Mouse (Mus musculus) limb, embryonic 14.5 days (tissue): ENCODE measurements around the gene Eef1akmt1. TPM values are rescaled to one million over a fixed set of nuclear protein-coding genes. Genes with fewer than 3 reads are reported as not detected.
A peak's percentile ranks its signal among the peaks of the same experiment; 100 is the strongest.

Source experiments
- ATAC-seq: fragments of 200-750 bp; cut with Nextera tagmentation; 2 replicates; pipeline ENCODE4 v1.8.0; 2017; ENCODE audit warnings: low read depth, moderate number of reproducible peaks, moderate TSS enrichment; ENCODE audit not compliant: low FRiP score
- DNase-seq: peaks from one replicate; pipeline ENCODE4 v3.0.0-alpha.2; 2015; ENCODE audit warnings: low spot score
- H3K27ac ChIP-seq: fragments of 300-500 bp; sonication (generic); replicated peaks from 2 replicates; pipeline ENCODE4 v1.5.1; 2014; ENCODE audit warnings: low read depth, mild to moderate bottlenecking, low read length, moderate library complexity, mixed read lengths
- H3K27me3 ChIP-seq: fragments of 300-500 bp; sonication (generic); 2 replicates; pipeline ENCODE4 v1.6.1; 2014; ENCODE audit warnings: low read length, mixed read lengths; ENCODE audit not compliant: control insufficient read depth, insufficient read depth
- H3K36me3 ChIP-seq: fragments of 300-500 bp; sonication (generic); 2 replicates; pipeline ENCODE4 v1.6.1; 2014; ENCODE audit warnings: mild to moderate bottlenecking, low read length, moderate library complexity, mixed read lengths; ENCODE audit not compliant: control insufficient read depth, insufficient read depth
- H3K4me1 ChIP-seq: fragments of 300-500 bp; sonication (generic); 2 replicates; pipeline ENCODE4 v1.6.1; 2014; ENCODE audit warnings: antibody characterized with exemption, low read length, mixed read lengths; ENCODE audit not compliant: control insufficient read depth, insufficient read depth
- H3K4me2 ChIP-seq: fragments of 300-500 bp; sonication (generic); replicated peaks from 2 replicates; pipeline ENCODE4 v1.6.1; 2014; ENCODE audit warnings: low read depth, mild to moderate bottlenecking, low read length, moderate library complexity; ENCODE audit not compliant: severe bottlenecking
- H3K4me3 ChIP-seq: fragments of 300-500 bp; sonication (generic); replicated peaks from 2 replicates; pipeline ENCODE4 v1.5.1; 2014; ENCODE audit warnings: low read length
- H3K9ac ChIP-seq: fragments of 300-500 bp; sonication (generic); 2 replicates; pipeline ENCODE4 v1.6.1; 2014; ENCODE audit warnings: mild to moderate bottlenecking, low read depth, low read length, moderate library complexity; ENCODE audit not compliant: severe bottlenecking
- H3K9me3 ChIP-seq: fragments of 300-500 bp; sonication (generic); 2 replicates; pipeline ENCODE4 v1.6.1; 2016; ENCODE audit warnings: low read length; ENCODE audit not compliant: control insufficient read depth
- POLR2A ChIP-seq: fragments of 200-500 bp; IDR thresholded peaks from 2 replicates; pipeline ENCODE4 v1.8.0; 2012; ENCODE audit warnings: inconsistent platforms, mild to moderate bottlenecking, moderate library complexity, borderline replicate concordance; ENCODE audit not compliant: insufficient read depth, insufficient read length; ENCODE audit errors: extremely low read depth
- WGBS: fragments of 180-500 bp; shearing (Covaris S2); extraction: QIAGEN DNeasy Blood & Tissue Kit; methylation state at CpG from one replicate; pipeline ENCODE4 v1.1.7; 2014; 5-methylcytosine and 5-hydroxymethylcytosine counted together
- polyA plus RNA-seq, 2 experiments: library from polyadenylated mRNA; depleted of rRNA in 1 of 2; stranded (reverse) in 1 of 2; unstranded in 1 of 2; fragments of >200 nt; fragmentation: Nextera tagmentation in 1 of 2; extraction: Ambion mirVana in 1 of 2; gene quantifications; 2 replicates each; pipeline versions ENCODE4 v1.2.1 to v1.2.3; 2012 to 2014

The Eef1akmt1 gene
- polyA plus RNA-seq, 2 experiments, result 44.0 to 112 TPM

- peaks cover 3% of the 10 kb centered on the region; the same call in 1 of the 2 replicates for H3K36me3 ChIP-seq
- no peak overlapping the region for H3K4me2 ChIP-seq
- TF ChIP-seq POLR2A, result no peak
- WGBS, result 82% methylated on average over 11 of the region's 11 CpGs
- H3K27ac ChIP-seq, result no peak overlapping the region
- H3K27me3 ChIP-seq, result no peaks in the 10 kb centered on the region
- H3K4me3 ChIP-seq, result no peak overlapping the region
- ATAC-seq, result no peak
- no peaks in the 10 kb centered on the region for H3K9me3 ChIP-seq
- peaks cover 11% of the 10 kb centered on the region for H3K4me1 ChIP-seq
- H3K9ac ChIP-seq, result no peak overlapping the region
- DNase-seq, result no peak
Measured at GRCm38 (mm10) chr14:57540683-57541082, 30.7 kb downstream of the Eef1akmt1 start.

- Histone ChIP-seq H3K36me3 (peaks cover 2% of the 10 kb centered on the region; the same call in 1 of the 2 replicates), H3K4me1 (peaks cover 28% of the 10 kb centered on the region), H3K27ac (0 out of 2 replicates have a peak overlapping the region, but pooled peaks have one; percentile 14), H3K9me3 (no peaks in the 10 kb centered on the region), H3K4me3 (no peak overlapping the region), H3K9ac (no peak overlapping the region), H3K4me2 (no peak overlapping the region), H3K27me3 (no peaks in the 10 kb centered on the region)
- DNase-seq (no peak), ATAC-seq (peak; percentile 35)
- TF ChIP-seq POLR2A, result no peak
- 21% methylated on average over 16 of the region's 16 CpGs for WGBS
Measured at GRCm38 (mm10) chr14:57537261-57538015, 34.0 kb downstream of the Eef1akmt1 start.

- H3K4me3 ChIP-seq, result no peak overlapping the region
- H3K9me3 ChIP-seq, result no peaks in the 10 kb centered on the region
- DNase-seq, result no peak
- H3K27ac ChIP-seq, result 0 out of 2 replicates have a peak overlapping the region, but pooled peaks have one; percentile 14
- H3K27me3 ChIP-seq, result no peaks in the 10 kb centered on the region
- H3K4me2 ChIP-seq, result no peak overlapping the region
- H3K9ac ChIP-seq, result no peak overlapping the region
- TF ChIP-seq POLR2A, result no peak
- no peaks in the 10 kb centered on the region for H3K36me3 ChIP-seq
- peaks cover 28% of the 10 kb centered on the region for H3K4me1 ChIP-seq
- no peak for ATAC-seq
- 57% methylated on average over 9 of the region's 9 CpGs for WGBS
Measured at GRCm38 (mm10) chr14:57536820-57537219, 34.6 kb downstream of the Eef1akmt1 start.

GRCm38 (mm10) chr14:57535646-57536045, 35.8 kb downstream of the Eef1akmt1 start:
- Histone ChIP-seq H3K9ac (no peak overlapping the region), H3K36me3 (no peaks in the 10 kb centered on the region), H3K27me3 (no peaks in the 10 kb centered on the region), H3K4me3 (no peak overlapping the region), H3K9me3 (no peaks in the 10 kb centered on the region), H3K4me2 (no peak overlapping the region), H3K4me1 (peaks cover 28% of the 10 kb centered on the region), H3K27ac (no peak overlapping the region)
- no peak for ATAC-seq
- 55% methylated on average over 6 of the region's 6 CpGs for WGBS
- no peak for TF ChIP-seq POLR2A
- DNase-seq, result peak; percentile 47

- Histone ChIP-seq H3K27me3 (no peaks in the 10 kb centered on the region), H3K4me3 (no peak overlapping the region), H3K27ac (peak overlapping the region; percentile 74), H3K4me2 (peak overlapping the region; percentile 16; the same call in 1 of the 2 replicates), H3K36me3 (no peaks in the 10 kb centered on the region), H3K9me3 (no peaks in the 10 kb centered on the region), H3K4me1 (peaks cover 28% of the 10 kb centered on the region), H3K9ac (peak overlapping the region; percentile 9; the same call in 1 of the 2 replicates)
- DNase-seq, result peak; percentile 59
- WGBS, result 14% methylated on average over 8 of the region's 8 CpGs
- ATAC-seq, result peak; percentile 28; the same call in 1 of the 2 replicates
- TF ChIP-seq POLR2A, result no peak
Measured at GRCm38 (mm10) chr14:57534961-57535360, 36.5 kb downstream of the Eef1akmt1 start.
